Mouse (Mus musculus): ENCODE measurements around the gene Pafah1b3. TPM values are rescaled to one million over a fixed set of nuclear protein-coding genes. Genes with fewer than 3 reads are reported as not detected.

The Pafah1b3 gene
- polyA plus RNA-seq, 1 experiment = 42.7 TPM

DNA sequence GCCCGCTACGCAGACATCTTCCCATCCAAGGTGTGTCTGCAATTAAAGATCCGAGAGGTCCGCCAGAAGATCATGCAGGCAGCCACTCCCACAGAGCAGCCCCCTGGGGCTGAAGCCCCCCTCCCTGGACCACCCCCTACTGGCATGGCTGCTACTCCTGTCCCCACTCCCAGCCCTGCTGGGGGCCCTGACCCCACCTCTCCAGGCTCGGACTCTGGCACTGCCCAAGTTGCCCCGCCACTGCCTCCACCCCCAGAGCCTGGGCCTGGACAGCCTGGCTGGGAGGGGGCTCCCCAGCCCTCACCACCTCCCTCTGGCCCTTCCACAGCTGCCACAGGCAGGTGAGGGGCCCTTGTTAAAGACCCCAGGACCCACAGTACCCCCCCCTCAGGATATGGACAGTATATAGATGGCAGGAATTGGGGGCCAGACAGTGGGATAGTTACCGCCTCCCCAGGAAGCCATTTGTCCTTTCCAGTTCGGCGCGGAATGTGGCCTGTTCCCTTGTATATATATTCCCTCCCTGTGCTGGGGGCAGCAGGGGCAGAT, 4.5 kb downstream of the Pafah1b3 start:
- no peak for TF ChIP-seq CTCF (IDR thresholded peaks at IDR 0.05; ENCODE audit: insufficient read depth, low read length)
- no peak for TF ChIP-seq POLR2A (IDR thresholded peaks at IDR 0.05; ENCODE audit: borderline replicate concordance, extremely low read depth, low read depth, low read length)
- WGBS = 77% methylated on average over 10 of the region's 10 CpGs
- H3K4me3 ChIP-seq (replicated peaks; ENCODE audit: extremely low read depth, low read depth, low read length) = no peak overlapping the region
- no peak for DNase-seq
- H3K4me1 ChIP-seq (ENCODE audit: control insufficient read depth, insufficient read depth, low read length) = no peaks in the 10 kb centered on the region

DNA sequence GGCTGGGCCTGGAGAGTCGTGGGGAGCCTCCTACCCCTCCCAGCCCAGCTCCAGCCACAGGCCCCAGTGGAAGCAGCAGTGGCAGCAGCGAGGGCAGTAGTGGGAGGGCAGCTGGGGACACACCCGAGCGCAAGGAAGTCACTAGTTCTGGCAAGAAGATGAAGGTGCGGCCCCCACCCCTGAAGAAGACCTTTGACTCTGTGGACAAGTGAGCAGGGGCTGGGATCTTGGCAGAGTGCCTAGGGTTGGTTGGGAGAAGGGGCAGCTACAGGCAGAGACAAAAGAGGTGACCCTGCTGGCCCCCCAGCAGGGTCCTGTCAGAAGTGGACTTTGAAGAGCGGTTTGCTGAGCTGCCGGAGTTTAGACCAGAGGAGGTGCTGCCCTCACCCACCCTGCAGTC, 5.7 kb downstream of the Pafah1b3 start:
- 53% methylated on average over 7 of the region's 7 CpGs for WGBS
- DNase-seq = no peak
- Histone ChIP-seq H3K4me3 (replicated peaks; ENCODE audit: extremely low read depth, low read depth, low read length) (no peak overlapping the region), H3K4me1 (ENCODE audit: control insufficient read depth, insufficient read depth, low read length) (no peaks in the 10 kb centered on the region)
- TF ChIP-seq CTCF (IDR thresholded peaks at IDR 0.05; ENCODE audit: insufficient read depth, low read length) = no peak
- TF ChIP-seq POLR2A (IDR thresholded peaks at IDR 0.05; ENCODE audit: borderline replicate concordance, extremely low read depth, low read depth, low read length) = no peak

DNA sequence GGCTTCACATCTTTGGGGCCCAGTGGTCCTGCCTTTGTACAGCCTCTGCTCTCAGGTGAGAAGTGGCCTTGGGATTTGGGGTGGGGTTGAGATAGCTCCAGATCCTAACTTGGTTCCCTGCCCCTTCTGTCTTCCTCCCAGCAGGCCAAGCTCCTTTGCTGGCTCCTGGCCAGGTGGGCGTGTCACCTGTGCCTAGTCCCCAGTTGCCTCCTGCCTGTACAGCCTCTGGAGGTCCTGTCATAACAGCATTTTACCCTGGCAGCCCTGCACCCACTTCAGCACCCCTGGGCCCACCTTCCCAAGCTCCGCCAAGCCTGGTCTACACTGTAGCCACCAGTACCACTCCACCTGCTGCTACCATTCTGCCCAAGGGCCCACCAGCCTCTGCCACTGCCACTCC, 6.9 kb downstream of the Pafah1b3 start:
- no peak for TF ChIP-seq CTCF (IDR thresholded peaks at IDR 0.05; ENCODE audit: insufficient read depth, low read length)
- no peak for TF ChIP-seq POLR2A (IDR thresholded peaks at IDR 0.05; ENCODE audit: borderline replicate concordance, extremely low read depth, low read depth, low read length)
- 66% methylated on average over 2 of the region's 2 CpGs for WGBS
- DNase-seq = no peak
- Histone ChIP-seq H3K4me3 (replicated peaks; ENCODE audit: extremely low read depth, low read depth, low read length) (no peak overlapping the region), H3K4me1 (ENCODE audit: control insufficient read depth, insufficient read depth, low read length) (no peaks in the 10 kb centered on the region)

DNA sequence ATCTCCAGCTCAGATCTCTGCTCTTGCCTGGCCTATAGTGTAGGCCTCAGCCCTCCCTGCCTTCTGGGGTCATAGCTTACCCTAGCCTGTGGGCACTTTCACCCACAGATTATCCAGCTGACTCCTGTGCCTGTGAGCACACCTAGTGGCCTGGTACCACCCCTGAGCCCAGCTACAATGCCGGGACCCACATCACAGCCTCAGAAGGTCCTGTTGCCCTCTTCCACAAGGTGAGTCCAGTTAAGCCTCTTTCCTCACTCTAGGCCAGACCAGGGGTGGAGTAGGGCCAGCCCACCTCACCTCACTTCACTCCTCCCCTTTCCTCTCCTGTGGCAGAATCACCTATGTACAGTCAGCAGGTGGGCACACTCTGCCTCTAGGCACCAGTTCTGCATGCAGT, 7.3 kb downstream of the Pafah1b3 start:
- Histone ChIP-seq H3K4me1 (ENCODE audit: control insufficient read depth, insufficient read depth, low read length) (no peaks in the 10 kb centered on the region), H3K4me3 (replicated peaks; ENCODE audit: extremely low read depth, low read depth, low read length) (no peak overlapping the region)
- TF ChIP-seq CTCF (IDR thresholded peaks at IDR 0.05; ENCODE audit: insufficient read depth, low read length) (no peak), POLR2A (IDR thresholded peaks at IDR 0.05; ENCODE audit: borderline replicate concordance, extremely low read depth, low read depth, low read length) (no peak)
- no peak for DNase-seq
- 90% methylated on average over 1 of the region's 1 CpGs for WGBS

DNA sequence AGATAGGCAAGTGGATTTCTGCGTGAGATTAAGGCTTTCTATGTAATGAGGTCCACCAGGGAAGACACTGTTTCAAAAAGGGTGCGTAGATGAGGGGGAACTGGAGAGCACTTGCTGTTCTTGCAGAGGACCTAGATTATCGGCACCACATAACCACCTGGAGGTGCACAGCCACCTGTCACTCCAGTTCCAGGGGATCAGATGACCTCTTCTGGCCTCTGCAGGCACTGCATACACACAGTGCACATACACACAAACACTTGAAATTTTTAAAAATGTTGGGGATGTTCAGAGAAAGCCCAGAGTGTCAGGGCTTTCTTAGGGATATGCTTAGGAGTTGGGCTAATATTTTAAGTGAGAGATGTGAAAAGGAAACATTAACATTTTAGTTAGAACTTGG, 7.9 kb downstream of the Pafah1b3 start:
- no peak overlapping the region for H3K4me3 ChIP-seq (replicated peaks; ENCODE audit: extremely low read depth, low read depth, low read length)
- TF ChIP-seq POLR2A (IDR thresholded peaks at IDR 0.05; ENCODE audit: borderline replicate concordance, extremely low read depth, low read depth, low read length) = no peak
- no peak for TF ChIP-seq CTCF (IDR thresholded peaks at IDR 0.05; ENCODE audit: insufficient read depth, low read length)
- 100% methylated on average over 3 of the region's 3 CpGs for WGBS
- no peak for DNase-seq
- H3K4me1 ChIP-seq (ENCODE audit: control insufficient read depth, insufficient read depth, low read length) = no peaks in the 10 kb centered on the region

DNA sequence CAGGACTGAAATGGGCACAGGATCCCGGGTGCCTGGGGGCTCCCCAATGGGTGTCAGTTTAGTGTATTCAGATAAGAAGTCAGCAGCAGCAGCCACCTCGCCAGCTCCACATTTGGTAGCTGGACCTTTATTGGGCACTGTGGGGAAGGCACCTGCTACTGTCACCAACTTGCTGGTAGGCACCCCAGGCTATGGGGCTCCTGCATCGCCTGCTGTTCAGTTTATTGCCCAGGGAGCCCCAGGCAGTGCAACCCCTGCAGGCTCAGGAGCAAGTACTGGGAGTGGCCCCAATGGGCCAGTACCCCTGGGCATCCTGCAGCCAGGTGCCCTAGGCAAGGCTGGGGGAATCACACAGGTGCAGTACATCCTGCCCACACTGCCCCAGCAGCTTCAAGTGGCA, 9.1 kb downstream of the Pafah1b3 start:
- 92% methylated on average over 3 of the region's 3 CpGs for WGBS
- Histone ChIP-seq H3K4me1 (ENCODE audit: control insufficient read depth, insufficient read depth, low read length) (peaks cover 6% of the 10 kb centered on the region), H3K4me3 (replicated peaks; ENCODE audit: extremely low read depth, low read depth, low read length) (no peak overlapping the region)
- TF ChIP-seq CTCF (IDR thresholded peaks at IDR 0.05; ENCODE audit: insufficient read depth, low read length) (no peak), POLR2A (IDR thresholded peaks at IDR 0.05; ENCODE audit: borderline replicate concordance, extremely low read depth, low read depth, low read length) (no peak)
- no peak for DNase-seq

DNA sequence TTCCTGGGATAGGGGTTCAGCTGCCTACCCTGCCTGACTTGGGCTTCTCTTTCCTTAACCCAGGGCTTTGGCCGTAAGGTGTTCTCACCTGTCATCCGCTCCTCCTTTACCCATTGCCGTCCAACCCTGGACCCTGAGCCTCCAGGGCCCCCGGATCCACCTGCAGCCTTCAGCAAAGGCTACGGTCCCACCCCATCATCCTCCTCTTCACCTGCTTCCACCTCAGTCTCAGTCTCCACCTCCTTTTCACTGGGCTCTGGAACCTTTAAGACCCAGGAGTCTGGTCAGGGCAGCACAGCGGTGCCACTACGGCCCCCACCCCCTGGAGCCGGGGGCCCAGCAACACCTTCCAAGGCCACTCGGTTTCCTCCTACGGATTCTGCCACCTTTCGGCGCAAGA, 9.8 kb downstream of the Pafah1b3 start:
- DNase-seq = no peak
- Histone ChIP-seq H3K4me1 (ENCODE audit: control insufficient read depth, insufficient read depth, low read length) (peaks cover 13% of the 10 kb centered on the region), H3K4me3 (replicated peaks; ENCODE audit: extremely low read depth, low read depth, low read length) (no peak overlapping the region)
- WGBS = 95% methylated on average over 12 of the region's 12 CpGs
- TF ChIP-seq POLR2A (IDR thresholded peaks at IDR 0.05; ENCODE audit: borderline replicate concordance, extremely low read depth, low read depth, low read length) (no peak), CTCF (IDR thresholded peaks at IDR 0.05; ENCODE audit: insufficient read depth, low read length) (no peak)

DNA sequence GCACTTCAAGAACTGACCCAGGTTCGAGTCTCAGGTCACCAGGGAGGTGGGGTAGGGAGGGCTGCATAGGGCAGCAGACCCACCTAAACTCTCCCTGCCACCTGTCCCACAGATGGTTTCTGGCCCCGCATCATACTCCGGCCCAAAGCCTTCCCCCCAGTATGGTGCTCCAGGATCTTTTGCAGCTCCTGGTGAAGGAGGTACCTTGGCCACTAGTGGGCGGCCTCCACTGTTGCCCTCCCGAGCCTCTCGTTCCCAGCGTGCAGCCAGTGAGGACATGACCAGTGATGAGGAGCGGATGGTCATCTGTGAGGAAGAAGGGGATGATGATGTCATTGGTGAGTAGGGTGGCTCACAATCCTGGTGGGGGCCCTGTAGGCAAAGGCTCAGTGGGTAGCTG, 10.8 kb downstream of the Pafah1b3 start:
- WGBS = 77% methylated on average over 8 of the region's 8 CpGs
- no peak for DNase-seq
- Histone ChIP-seq H3K4me1 (ENCODE audit: control insufficient read depth, insufficient read depth, low read length) (peaks cover 15% of the 10 kb centered on the region), H3K4me3 (replicated peaks; ENCODE audit: extremely low read depth, low read depth, low read length) (no peak overlapping the region)
- no peak for TF ChIP-seq CTCF (IDR thresholded peaks at IDR 0.05; ENCODE audit: insufficient read depth, low read length)
- no peak for TF ChIP-seq POLR2A (IDR thresholded peaks at IDR 0.05; ENCODE audit: borderline replicate concordance, extremely low read depth, low read depth, low read length)

DNA sequence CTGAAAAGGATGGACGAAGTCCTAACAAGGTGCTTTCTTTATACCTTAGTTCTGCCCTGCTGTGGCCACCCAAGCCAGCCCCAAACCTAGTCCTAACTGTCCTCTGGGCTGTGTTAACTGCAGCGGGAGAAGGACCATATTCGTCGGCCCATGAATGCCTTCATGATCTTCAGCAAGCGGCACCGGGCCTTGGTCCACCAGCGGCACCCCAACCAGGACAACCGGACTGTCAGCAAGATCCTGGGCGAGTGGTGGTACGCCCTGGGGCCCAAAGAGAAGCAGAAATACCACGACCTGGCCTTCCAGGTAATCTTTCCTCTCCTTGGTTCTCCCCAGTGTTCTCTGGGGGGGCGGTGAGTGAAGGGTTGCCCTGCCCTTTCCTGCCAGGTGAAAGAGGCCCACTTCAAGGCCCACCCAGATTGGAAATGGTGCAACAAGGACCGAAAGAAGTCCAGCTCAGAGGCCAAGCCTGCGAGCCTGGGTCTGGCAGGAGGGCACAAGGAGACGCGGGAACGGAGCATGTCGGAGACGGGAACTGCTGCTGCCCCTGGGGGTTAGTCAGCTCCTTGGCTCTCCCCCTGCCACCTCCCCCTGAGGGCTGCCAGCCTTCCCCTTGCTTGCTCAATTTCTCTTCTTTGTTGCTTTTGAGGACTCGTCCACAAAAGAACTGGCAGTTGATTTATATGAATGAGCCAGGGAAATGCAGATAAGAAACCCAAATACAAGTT, 12.1 kb downstream of the Pafah1b3 start:
- no peak for TF ChIP-seq CTCF (IDR thresholded peaks at IDR 0.05; ENCODE audit: insufficient read depth, low read length)
- Histone ChIP-seq H3K4me1 (ENCODE audit: control insufficient read depth, insufficient read depth, low read length) (peaks cover 25% of the 10 kb centered on the region), H3K4me3 (replicated peaks; ENCODE audit: extremely low read depth, low read depth, low read length) (no peak overlapping the region)
- DNase-seq = no peak
- WGBS = 86% methylated on average over 20 of the region's 20 CpGs

DNA sequence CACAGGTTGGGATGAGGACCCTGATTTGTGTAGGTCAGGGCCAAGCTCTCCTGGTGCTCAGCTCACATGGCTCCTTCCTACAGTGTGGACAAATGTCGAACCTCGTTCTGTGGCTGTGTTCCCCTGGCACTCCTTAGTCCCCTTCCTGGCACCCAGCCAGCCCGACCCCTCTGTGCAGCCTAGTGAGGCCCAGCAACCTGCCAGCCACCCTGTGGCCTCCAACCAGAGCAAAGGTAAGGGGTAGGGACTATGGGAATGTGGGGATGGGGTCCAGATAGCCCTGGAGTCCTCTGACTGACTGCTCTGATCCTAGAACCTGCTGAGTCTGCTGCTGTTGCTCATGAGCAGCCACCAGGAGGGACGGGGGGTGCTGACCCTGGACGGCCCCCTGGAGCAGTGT, 13.0 kb downstream of the Pafah1b3 start:
- DNase-seq = no peak
- peaks cover 34% of the 10 kb centered on the region for H3K4me1 ChIP-seq (ENCODE audit: control insufficient read depth, insufficient read depth, low read length)
- H3K4me3 ChIP-seq (replicated peaks; ENCODE audit: extremely low read depth, low read depth, low read length) = no peak overlapping the region
- 52% methylated on average over 5 of the region's 5 CpGs for WGBS
- no peak for TF ChIP-seq POLR2A (IDR thresholded peaks at IDR 0.05; ENCODE audit: borderline replicate concordance, extremely low read depth, low read depth, low read length)
- no peak for TF ChIP-seq CTCF (IDR thresholded peaks at IDR 0.05; ENCODE audit: insufficient read depth, low read length)
